Mouse (Mus musculus) kidney, postnatal 10 days (tissue): ENCODE results near the gene Gm49416.
A peak's percentile ranks its signal among the peaks of the same experiment; 100 is the strongest.

ENCODE experiments used
- DNase-seq: peaks from one replicate; pipeline ENCODE4 v3.0.0; 2021; ENCODE audit warnings: mixed read lengths

Gene Gm49416

GRCm38 (mm10) chr19:8921741-8922140 lies 33.0 kb downstream of the Gm49416 start:
- no peak for DNase-seq

- DNase-seq = no peak
Measured at GRCm38 (mm10) chr19:8926766-8927165, 38.0 kb downstream of the Gm49416 start.

GRCm38 (mm10) chr19:8927891-8928525 lies 39.3 kb downstream of the Gm49416 start:
- DNase-seq = no peak

- no peak for DNase-seq
Measured at GRCm38 (mm10) chr19:8928689-8929223, 40.0 kb downstream of the Gm49416 start.

GRCm38 (mm10) chr19:8929224-8930088 lies 40.7 kb downstream of the Gm49416 start, which contains the start of the genes Rom1 and Eml3:
Gene Rom1 (minus strand): TSS chr19:8929356.
Gene Eml3 (plus strand): TSS chr19:8929552.
- DNase-seq = peak; percentile 93

- no peak for DNase-seq
Measured at GRCm38 (mm10) chr19:8930117-8930516, 41.4 kb downstream of the Gm49416 start.

GRCm38 (mm10) chr19:8930771-8931170 lies 42.0 kb downstream of the Gm49416 start:
- DNase-seq = no peak

GRCm38 (mm10) chr19:8936736-8937135 lies 48.0 kb downstream of the Gm49416 start:
- no peak for DNase-seq

- no peak for DNase-seq
Measured at GRCm38 (mm10) chr19:8940526-8941133, 51.9 kb downstream of the Gm49416 start.

GRCm38 (mm10) chr19:8941136-8941514 lies 52.4 kb downstream of the Gm49416 start:
- no peak for DNase-seq

GRCm38 (mm10) chr19:8941515-8942217 lies 52.9 kb downstream of the Gm49416 start, which contains the start of gene Mta2:
Gene Mta2 (plus strand): TSS chr19:8941875.
- DNase-seq = peak; percentile 99

GRCm38 (mm10) chr19:8942276-8942964 lies 53.7 kb downstream of the Gm49416 start:
- DNase-seq = peak; percentile 79

- no peak for DNase-seq
Measured at GRCm38 (mm10) chr19:8943047-8943446, 54.3 kb downstream of the Gm49416 start.

- DNase-seq = peak; percentile 63
Measured at GRCm38 (mm10) chr19:8944062-8944461, 55.3 kb downstream of the Gm49416 start.

- DNase-seq = peak; percentile 93
Measured at GRCm38 (mm10) chr19:8944750-8945149, 56.0 kb downstream of the Gm49416 start.
